Mouse (Mus musculus): ENCODE measurements around the gene Sh3d21.

DNA sequence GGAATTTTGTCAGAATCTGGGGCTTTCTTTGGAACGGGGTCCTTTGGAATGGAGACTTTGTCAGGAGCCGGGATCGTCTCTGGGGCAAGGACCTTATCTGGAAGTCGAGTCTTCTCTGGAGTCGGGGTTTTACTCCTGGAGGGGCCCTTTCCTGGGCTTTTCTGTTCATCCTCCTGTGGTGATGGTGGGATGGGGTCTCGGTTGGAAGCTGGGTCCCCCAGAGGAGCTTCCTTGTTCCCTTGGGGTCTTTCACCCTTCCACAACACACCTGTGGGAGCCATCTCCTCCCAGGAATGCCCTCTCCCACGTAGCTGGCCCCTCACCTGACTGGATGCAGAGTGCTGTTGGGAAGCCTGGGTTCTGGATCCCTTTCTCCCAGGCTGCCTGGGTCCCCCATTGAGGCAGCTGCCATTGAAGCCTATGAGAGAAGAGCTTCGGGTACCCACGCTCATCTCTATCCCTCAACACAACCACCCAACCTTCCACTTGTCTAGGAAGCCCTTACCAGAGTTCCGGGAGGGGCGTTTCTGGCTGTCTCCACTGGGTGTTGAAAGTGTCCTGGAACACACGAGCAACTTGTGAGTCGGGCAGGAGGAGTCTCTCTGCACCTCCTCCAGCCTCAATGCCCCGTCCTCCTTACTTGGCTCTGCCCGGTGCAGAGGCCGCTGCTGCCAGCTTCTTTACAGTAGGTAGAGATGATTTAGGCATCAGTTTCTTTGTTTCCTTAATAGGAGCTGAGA, 11.4 kb downstream of the Sh3d21 start:
- TF ChIP-seq EP300 (IDR thresholded peaks at IDR 0.05; ENCODE audit: insufficient read depth, low read depth, low read length) = no peak
- TF ChIP-seq CTCF (IDR thresholded peaks at IDR 0.05) = no peak
- no peak for TF ChIP-seq POLR2A (IDR thresholded peaks at IDR 0.05; ENCODE audit: insufficient read depth, low read depth, low read length)

Measured in heart, adult 2 months (tissue).